Mouse (Mus musculus): ENCODE results near the gene a. TPM values are rescaled to one million over a fixed set of nuclear protein-coding genes. Genes with fewer than 3 reads are reported as not detected.

The a gene
- total and polyA plus RNA-seq, 3 experiments: 7.8 to 23.8 (median 10.9) TPM

- Histone ChIP-seq H3K4me1 (ENCODE audit: control insufficient read depth in 1 of 2, insufficient read depth in 2 of 2) (peaks cover 9 to 33% of the 10 kb centered on the region in 2 experiments; a peak in 3 of 4 replicates), H3K9me3 (replicated peaks; ENCODE audit: low read length) (no peaks in the 10 kb centered on the region), H3K4me3 (replicated peaks in 1 of 3; ENCODE audit: low read depth in 2 of 3, low read length in 2 of 3, poor library complexity in 1 of 3) (peak overlapping the region in 2 of 3 experiments; percentile 20 to 83), H3K27me3 (replicated peaks) (no peaks in the 10 kb centered on the region), H3K36me3 (replicated peaks in 1 of 2; ENCODE audit: control insufficient read depth in 1 of 2, insufficient read depth in 1 of 2, low read length in 1 of 2) (peaks cover 30 to 46% of the 10 kb centered on the region in 2 experiments), H3K27ac (ENCODE audit: insufficient read depth, low read depth) (no peak overlapping the region), H3K9ac (ENCODE audit: insufficient read depth, low read depth) (peak overlapping the region; percentile 91), H3K4me2 (ENCODE audit: insufficient read depth, low read depth, poor library complexity, severe bottlenecking) (peak overlapping the region; percentile 80), H3K79me2 (replicated peaks; ENCODE audit: control insufficient read depth, extremely low read depth, insufficient read depth, poor library complexity, severe bottlenecking) (peaks cover 66% of the 10 kb centered on the region)
- dilution Hi-C loops (cut with MboI; ENCODE audit: extremely low pct_ligation_motif_present, extremely low pct_unique_long_range_greater_than_20kb, low sequenced_read_pairs) (no loop called here), in situ Hi-C loops (cut with MboI; ENCODE audit: low pct_ligation_motif_present, low pct_unique_long_range_greater_than_20kb, low sequenced_read_pairs) (no loop called here)
- DNase-seq (ENCODE audit: extremely low read depth): no peak
- TF ChIP-seq RCOR1 (conservative IDR thresholded peaks at IDR 0.05; ENCODE audit: low read depth, low read length) (no peak), NRF1 (IDR thresholded peaks at IDR 0.05; ENCODE audit: low read depth, low read length) (no peak), EP300 (IDR thresholded peaks at IDR 0.05; ENCODE audit: low read length) (peak; percentile 52; the same call in 1 of the 2 replicates), RAD21 (IDR thresholded peaks at IDR 0.05; ENCODE audit: low read depth, low read length) (no peak), E2F4 (IDR thresholded peaks at IDR 0.05; ENCODE audit: insufficient replicate concordance, low read depth, low read length) (no peak), MAFK (IDR thresholded peaks at IDR 0.05; ENCODE audit: insufficient replicate concordance, low read length) (peak; percentile 81), MXI1 (IDR thresholded peaks at IDR 0.05; ENCODE audit: low read depth, low read length) (0 out of 2 replicates have a peak, but pooled peaks have one; percentile 39), KAT2A (IDR thresholded peaks at IDR 0.05; ENCODE audit: insufficient replicate concordance, low read length) (no peak), USF1 (IDR thresholded peaks at IDR 0.05; ENCODE audit: low read depth, low read length) (no peak), TBP (conservative IDR thresholded peaks at IDR 0.05; ENCODE audit: low read depth, low read length) (no peak), POLR2AphosphoS2 (IDR thresholded peaks at IDR 0.05; ENCODE audit: low read depth, low read length) (0 out of 2 replicates have a peak, but pooled peaks have one; percentile 60), SIN3A (IDR thresholded peaks at IDR 0.05; ENCODE audit: low read length) (0 out of 2 replicates have a peak, but pooled peaks have one; percentile 27)
Measured at GRCm38 (mm10) chr2:155071027-155071426, 279.8 kb downstream of the a start.

DNA sequence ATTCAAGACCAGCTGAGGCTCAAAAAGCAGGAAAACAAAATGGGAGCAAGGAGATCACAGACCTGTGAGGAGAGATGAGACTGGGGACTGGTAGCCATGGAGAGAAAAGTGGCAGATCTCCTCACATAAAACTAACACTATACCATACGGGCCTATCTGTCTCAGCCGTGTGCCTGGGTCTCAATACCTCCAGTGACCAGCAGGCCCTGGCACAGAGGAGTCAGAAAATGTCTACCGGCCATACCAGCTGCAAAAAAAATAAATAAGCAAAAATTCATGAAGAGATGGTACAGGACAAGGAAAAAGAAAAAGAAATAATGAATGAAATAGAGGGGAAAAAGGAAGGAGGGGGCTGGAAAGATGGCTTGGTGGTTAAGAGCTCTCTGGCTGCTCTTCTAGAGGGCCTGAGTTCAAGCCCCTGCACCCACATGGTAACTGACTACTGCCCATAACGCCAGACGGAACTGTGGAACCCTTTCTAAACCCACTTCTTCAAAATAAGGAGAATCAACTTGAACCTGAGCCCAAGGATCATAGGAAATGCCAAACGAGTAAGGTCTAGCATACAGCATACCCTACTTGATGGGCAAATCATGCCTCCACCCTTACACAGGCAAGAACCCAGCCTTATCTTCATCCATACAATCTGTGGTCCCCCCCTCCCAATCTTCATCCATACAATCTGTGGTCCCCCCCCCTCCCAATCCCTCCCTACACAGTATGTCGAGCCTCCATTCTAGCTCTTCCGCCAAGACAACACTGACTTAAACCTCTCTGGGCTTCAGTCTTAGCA is 281.3 kb downstream of the a start:
- H3K9ac ChIP-seq (ENCODE audit: insufficient read depth, low read depth): peak overlapping the region; percentile 91
- peak; percentile 52 for DNase-seq (ENCODE audit: extremely low read depth)
- H3K79me2 ChIP-seq (replicated peaks; ENCODE audit: control insufficient read depth, extremely low read depth, insufficient read depth, poor library complexity, severe bottlenecking): peaks cover 64% of the 10 kb centered on the region
- peak overlapping the region; percentile 80 for H3K4me2 ChIP-seq (ENCODE audit: insufficient read depth, low read depth, poor library complexity, severe bottlenecking)
- dilution Hi-C loops (cut with MboI; ENCODE audit: extremely low pct_ligation_motif_present, extremely low pct_unique_long_range_greater_than_20kb, low sequenced_read_pairs): no loop called here
- H3K4me3 ChIP-seq (replicated peaks in 1 of 3; ENCODE audit: low read depth in 2 of 3, low read length in 2 of 3, poor library complexity in 1 of 3): peak overlapping the region; percentile 62 to 83 (median 76)
- H3K27ac ChIP-seq (ENCODE audit: insufficient read depth, low read depth): no peak overlapping the region
- peaks cover 9 to 35% of the 10 kb centered on the region in 2 experiments; a peak in 3 of 4 replicates for H3K4me1 ChIP-seq (ENCODE audit: control insufficient read depth in 1 of 2, insufficient read depth in 2 of 2)
- H3K27me3 ChIP-seq (replicated peaks): no peaks in the 10 kb centered on the region
- H3K9me3 ChIP-seq (replicated peaks; ENCODE audit: low read length): no peaks in the 10 kb centered on the region
- in situ Hi-C loops (cut with MboI; ENCODE audit: low pct_ligation_motif_present, low pct_unique_long_range_greater_than_20kb, low sequenced_read_pairs): no loop called here
- peaks cover 16 to 31% of the 10 kb centered on the region in 2 experiments for H3K36me3 ChIP-seq (replicated peaks in 1 of 2; ENCODE audit: control insufficient read depth in 1 of 2, insufficient read depth in 1 of 2, low read length in 1 of 2)
- TF ChIP-seq MYC (IDR thresholded peaks at IDR 0.05; ENCODE audit: low read depth, low read length) (0 out of 2 replicates have a peak, but pooled peaks have one; percentile 50), MXI1 (IDR thresholded peaks at IDR 0.05; ENCODE audit: low read depth, low read length) (peak; percentile 62), CHD1 (IDR thresholded peaks at IDR 0.05; ENCODE audit: low read depth, low read length) (peak; percentile 57), NRF1 (IDR thresholded peaks at IDR 0.05; ENCODE audit: low read depth, low read length) (no peak), HCFC1 (IDR thresholded peaks at IDR 0.05; ENCODE audit: low read depth, low read length) (0 out of 2 replicates have a peak, but pooled peaks have one; percentile 12)

Measured in CH12.LX (cell line).